Mouse (Mus musculus) stomach, embryonic 16.5 days (tissue): Measurements from ENCODE around the gene Srek1ip1. TPM values are rescaled to one million over a fixed set of nuclear protein-coding genes. Genes with fewer than 3 reads are reported as not detected.

ENCODE experiments used
- ATAC-seq: fragments of 200-750 bp; cut with Nextera tagmentation; 2 replicates; pipeline ENCODE4 v1.8.0; 2017; ENCODE audit warnings: moderate number of reproducible peaks, moderate TSS enrichment; ENCODE audit not compliant: insufficient read depth, low FRiP score
- H3K27ac ChIP-seq: fragments of 300-500 bp; sonication (generic); 2 replicates; pipeline ENCODE4 v1.5.1; 2014; ENCODE audit warnings: low read length
- H3K27me3 ChIP-seq: fragments of 300-500 bp; sonication (generic); 2 replicates; pipeline ENCODE4 v1.6.1; 2014; ENCODE audit warnings: low read length, control low read depth, mixed read lengths; ENCODE audit not compliant: control insufficient read depth, insufficient read depth
- H3K36me3 ChIP-seq: fragments of 300-500 bp; sonication (generic); 2 replicates; pipeline ENCODE4 v1.6.1; 2014; ENCODE audit warnings: low read length; ENCODE audit not compliant: control insufficient read depth, insufficient read depth
- H3K4me1 ChIP-seq: fragments of 300-500 bp; sonication (generic); 2 replicates; pipeline ENCODE4 v1.6.1; 2014; ENCODE audit warnings: low read length, control low read depth, mixed read lengths; ENCODE audit not compliant: control insufficient read depth, insufficient read depth
- H3K4me2 ChIP-seq: fragments of 300-500 bp; sonication (generic); 2 replicates; pipeline ENCODE4 v1.6.1; 2014; ENCODE audit warnings: low read depth, low read length, mixed read lengths
- H3K4me3 ChIP-seq: fragments of 300-500 bp; sonication (generic); replicated peaks from 2 replicates; pipeline ENCODE4 v1.5.1; 2014; ENCODE audit warnings: mild to moderate bottlenecking, low read length
- H3K9ac ChIP-seq: fragments of 300-500 bp; sonication (generic); 2 replicates; pipeline ENCODE4 v1.6.1; 2014; ENCODE audit warnings: low read length
- H3K9me3 ChIP-seq: fragments of 300-500 bp; sonication (generic); replicated peaks from 2 replicates; pipeline ENCODE4 v1.6.1; 2016; ENCODE audit warnings: low read length, control low read depth; ENCODE audit not compliant: control insufficient read depth
- WGBS: fragments of 180-500 bp; shearing (Covaris S2); extraction: QIAGEN DNeasy Blood & Tissue Kit; methylation state at CpG from one replicate; pipeline ENCODE4 v1.1.7; 2014; 5-methylcytosine and 5-hydroxymethylcytosine counted together
- polyA plus RNA-seq: library from polyadenylated mRNA; unstranded; fragments of >200 nt; fragmentation: Nextera tagmentation; extraction: Ambion mirVana; gene quantifications from 2 replicates; pipeline ENCODE4 v1.2.1, GENCODE M21; 2015

The Srek1ip1 gene
- polyA plus RNA-seq, 1 experiment from 2014 or later, result 19.7 TPM

DNA sequence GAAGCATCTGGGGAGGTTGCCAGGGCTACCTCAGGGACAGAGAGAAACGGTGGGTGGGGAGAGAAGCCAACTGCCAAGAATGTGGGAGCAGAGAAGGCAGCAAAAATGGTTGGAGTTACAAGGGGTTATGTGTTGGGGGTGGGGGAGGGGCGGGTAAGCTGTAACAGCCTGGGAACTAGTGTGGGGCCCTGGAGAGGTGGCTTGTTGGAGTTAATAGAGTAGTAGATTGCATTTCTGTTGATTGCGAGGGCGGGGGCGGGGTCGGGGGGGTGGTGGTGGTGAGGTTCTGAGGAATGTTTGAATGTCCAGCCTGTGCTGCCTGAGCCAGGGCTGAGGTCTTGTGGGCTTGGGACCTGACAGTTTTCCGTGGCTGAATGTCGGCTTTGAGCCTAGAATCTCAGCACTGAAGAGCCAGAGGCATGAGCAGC is 30.1 kb downstream of the Srek1ip1 start:
- Histone ChIP-seq H3K27me3 (no peaks in the 10 kb centered on the region), H3K9me3 (no peaks in the 10 kb centered on the region), H3K4me1 (peaks cover 5% of the 10 kb centered on the region), H3K27ac (no peak overlapping the region), H3K4me2 (no peak overlapping the region), H3K36me3 (peaks cover 5% of the 10 kb centered on the region; the same call in 1 of the 2 replicates), H3K4me3 (no peak overlapping the region), H3K9ac (no peak overlapping the region)
- no peak for ATAC-seq
- 30% methylated on average over 8 of the region's 8 CpGs for WGBS

- H3K4me3 ChIP-seq, result no peak overlapping the region
- ATAC-seq, result no peak
- H3K27me3 ChIP-seq, result no peaks in the 10 kb centered on the region
- no peaks in the 10 kb centered on the region for H3K4me1 ChIP-seq
- H3K4me2 ChIP-seq, result no peak overlapping the region
- H3K27ac ChIP-seq, result no peak overlapping the region
- peaks cover 17% of the 10 kb centered on the region for H3K36me3 ChIP-seq
- no peak overlapping the region for H3K9ac ChIP-seq
- H3K9me3 ChIP-seq, result no peaks in the 10 kb centered on the region; the same call in 1 of the 2 replicates
- 75% methylated on average over 2 of the region's 2 CpGs for WGBS
Measured at GRCm38 (mm10) chr13:104825470-104825869, 33.2 kb downstream of the Srek1ip1 start.

DNA sequence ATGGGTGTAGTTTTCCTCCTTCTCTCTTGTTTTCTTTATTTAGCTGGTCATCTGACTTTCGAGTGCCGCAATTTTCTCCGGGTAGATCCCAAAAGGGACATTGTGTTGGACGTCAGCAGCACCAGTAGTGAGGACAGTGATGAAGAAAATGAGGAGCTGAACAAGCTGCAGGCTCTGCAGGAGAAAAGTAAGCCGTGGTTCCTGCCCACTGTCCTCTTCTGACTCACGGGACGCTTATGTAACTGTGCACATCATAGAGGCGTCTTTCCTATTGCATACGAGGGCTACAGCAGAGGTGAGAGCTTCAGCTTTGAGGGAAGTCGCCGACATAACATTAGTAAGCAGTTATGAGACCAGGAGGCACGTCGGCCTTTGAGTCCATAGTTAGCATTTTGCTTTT is 40.5 kb downstream of the Srek1ip1 start:
- WGBS, result 94% methylated on average over 13 of the region's 13 CpGs
- ATAC-seq, result no peak
- no peaks in the 10 kb centered on the region for H3K27me3 ChIP-seq
- no peaks in the 10 kb centered on the region for H3K4me1 ChIP-seq
- H3K36me3 ChIP-seq, result peaks cover 17% of the 10 kb centered on the region
- H3K4me2 ChIP-seq, result no peak overlapping the region
- no peaks in the 10 kb centered on the region; the same call in 1 of the 2 replicates for H3K9me3 ChIP-seq
- H3K4me3 ChIP-seq, result no peak overlapping the region
- no peak overlapping the region for H3K27ac ChIP-seq
- no peak overlapping the region for H3K9ac ChIP-seq

DNA sequence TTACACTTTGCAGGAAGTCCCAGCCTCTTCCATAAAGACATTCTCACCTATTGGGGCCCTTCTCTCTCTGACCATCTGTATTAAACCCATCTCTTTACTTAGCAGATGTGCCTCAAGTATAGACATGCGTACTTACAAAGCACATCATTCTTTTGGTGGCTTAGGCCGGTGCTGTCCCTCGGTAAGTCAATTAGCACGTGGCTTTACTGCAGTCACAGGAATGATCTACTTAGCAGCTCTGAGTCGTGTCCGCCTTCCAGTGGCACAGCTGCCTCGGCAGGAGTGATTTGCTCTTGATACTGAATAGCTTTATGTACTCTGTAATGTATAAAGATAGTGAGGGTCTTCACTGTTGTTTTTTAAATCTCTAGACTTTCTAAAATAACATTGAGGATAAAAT is 45.3 kb downstream of the Srek1ip1 start:
- H3K27me3 ChIP-seq, result no peaks in the 10 kb centered on the region
- no peak overlapping the region for H3K4me3 ChIP-seq
- no peak overlapping the region for H3K4me2 ChIP-seq
- 73% methylated on average over 7 of the region's 7 CpGs for WGBS
- no peak overlapping the region for H3K27ac ChIP-seq
- H3K36me3 ChIP-seq, result peaks cover 11% of the 10 kb centered on the region; the same call in 1 of the 2 replicates
- no peaks in the 10 kb centered on the region for H3K4me1 ChIP-seq
- no peaks in the 10 kb centered on the region for H3K9me3 ChIP-seq
- H3K9ac ChIP-seq, result no peak overlapping the region
- no peak for ATAC-seq

DNA sequence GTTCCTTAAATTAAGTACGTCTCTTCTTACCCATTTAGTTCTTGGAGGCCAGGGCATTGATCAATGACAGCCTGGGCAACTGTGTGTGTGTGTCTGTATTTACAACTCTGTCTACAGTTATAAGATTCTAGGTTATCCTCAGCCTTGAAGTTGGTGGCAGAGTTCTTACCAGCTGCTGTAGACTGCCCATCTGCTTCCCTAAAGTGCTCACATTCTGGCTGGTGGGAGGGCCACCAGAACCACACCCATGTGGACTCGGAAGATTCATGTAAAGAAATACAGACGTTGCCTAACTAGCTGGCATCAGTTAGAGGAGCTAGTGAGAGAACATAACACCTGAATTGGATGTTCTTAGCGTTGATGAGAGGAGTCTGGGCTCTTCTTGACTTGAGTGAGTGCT is 49.7 kb downstream of the Srek1ip1 start:
- H3K27me3 ChIP-seq, result no peaks in the 10 kb centered on the region
- no peak overlapping the region for H3K9ac ChIP-seq
- no peak overlapping the region for H3K4me3 ChIP-seq
- no peak for ATAC-seq
- H3K4me2 ChIP-seq, result no peak overlapping the region
- no peak overlapping the region for H3K27ac ChIP-seq
- H3K9me3 ChIP-seq, result no peaks in the 10 kb centered on the region
- 47% methylated on average over 4 of the region's 4 CpGs for WGBS
- H3K4me1 ChIP-seq, result no peaks in the 10 kb centered on the region
- peaks cover 7% of the 10 kb centered on the region; the same call in 1 of the 2 replicates for H3K36me3 ChIP-seq

DNA sequence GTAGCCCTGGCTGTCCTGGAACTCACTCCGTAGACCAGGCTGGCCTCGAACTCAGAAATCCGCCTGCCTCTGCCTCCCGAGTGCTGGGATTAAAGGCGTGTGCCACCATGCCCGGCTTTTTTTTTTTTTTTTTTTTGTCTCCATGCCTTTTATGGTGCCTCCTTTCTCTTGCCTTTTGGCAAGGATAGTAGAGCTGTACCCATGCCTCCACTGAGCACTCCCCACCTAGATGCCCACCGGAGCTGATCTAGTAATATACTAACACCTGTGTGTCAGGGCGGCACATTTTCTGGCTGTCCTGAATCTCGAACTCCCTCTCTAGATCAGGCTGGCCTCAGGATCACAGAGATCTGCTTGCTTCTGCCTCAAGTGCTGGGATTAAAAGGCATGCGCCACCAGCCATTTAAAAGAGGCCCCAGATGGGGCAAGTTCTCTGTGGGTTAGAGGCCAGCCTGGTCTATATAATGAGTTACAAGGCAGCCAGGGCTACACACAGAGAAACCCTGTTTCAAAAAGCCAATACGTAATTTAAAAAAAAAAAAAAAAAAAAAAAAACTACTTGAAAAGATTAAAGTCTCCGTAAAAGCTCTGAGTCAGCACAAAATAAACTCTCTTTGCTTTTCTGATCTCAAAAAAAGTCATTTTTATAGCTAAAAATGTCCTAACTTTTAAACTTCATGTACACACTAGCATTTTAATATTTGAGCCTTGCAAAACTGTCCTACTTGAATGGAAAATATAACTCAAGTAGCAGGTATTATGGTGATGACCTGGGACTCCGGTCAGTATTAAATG is 51.2 kb downstream of the Srek1ip1 start:
- no peaks in the 10 kb centered on the region for H3K4me1 ChIP-seq
- H3K9ac ChIP-seq, result no peak overlapping the region
- no peak overlapping the region for H3K4me3 ChIP-seq
- H3K4me2 ChIP-seq, result no peak overlapping the region
- ATAC-seq, result no peak
- no peaks in the 10 kb centered on the region for H3K27me3 ChIP-seq
- H3K9me3 ChIP-seq, result no peaks in the 10 kb centered on the region
- H3K36me3 ChIP-seq, result peaks cover 3% of the 10 kb centered on the region; the same call in 1 of the 2 replicates
- 90% methylated on average over 7 of the region's 13 CpGs for WGBS
- H3K27ac ChIP-seq, result no peak overlapping the region

GRCm38 (mm10) chr13:104853645-104854044 is 61.4 kb downstream of the Srek1ip1 start:
- H3K27me3 ChIP-seq, result no peaks in the 10 kb centered on the region
- H3K27ac ChIP-seq, result no peak overlapping the region
- no peaks in the 10 kb centered on the region for H3K36me3 ChIP-seq
- 76% methylated on average over 2 of the region's 2 CpGs for WGBS
- H3K4me2 ChIP-seq, result no peak overlapping the region
- H3K9ac ChIP-seq, result no peak overlapping the region
- H3K4me1 ChIP-seq, result no peaks in the 10 kb centered on the region
- no peaks in the 10 kb centered on the region for H3K9me3 ChIP-seq
- ATAC-seq, result no peak
- no peak overlapping the region for H3K4me3 ChIP-seq

DNA sequence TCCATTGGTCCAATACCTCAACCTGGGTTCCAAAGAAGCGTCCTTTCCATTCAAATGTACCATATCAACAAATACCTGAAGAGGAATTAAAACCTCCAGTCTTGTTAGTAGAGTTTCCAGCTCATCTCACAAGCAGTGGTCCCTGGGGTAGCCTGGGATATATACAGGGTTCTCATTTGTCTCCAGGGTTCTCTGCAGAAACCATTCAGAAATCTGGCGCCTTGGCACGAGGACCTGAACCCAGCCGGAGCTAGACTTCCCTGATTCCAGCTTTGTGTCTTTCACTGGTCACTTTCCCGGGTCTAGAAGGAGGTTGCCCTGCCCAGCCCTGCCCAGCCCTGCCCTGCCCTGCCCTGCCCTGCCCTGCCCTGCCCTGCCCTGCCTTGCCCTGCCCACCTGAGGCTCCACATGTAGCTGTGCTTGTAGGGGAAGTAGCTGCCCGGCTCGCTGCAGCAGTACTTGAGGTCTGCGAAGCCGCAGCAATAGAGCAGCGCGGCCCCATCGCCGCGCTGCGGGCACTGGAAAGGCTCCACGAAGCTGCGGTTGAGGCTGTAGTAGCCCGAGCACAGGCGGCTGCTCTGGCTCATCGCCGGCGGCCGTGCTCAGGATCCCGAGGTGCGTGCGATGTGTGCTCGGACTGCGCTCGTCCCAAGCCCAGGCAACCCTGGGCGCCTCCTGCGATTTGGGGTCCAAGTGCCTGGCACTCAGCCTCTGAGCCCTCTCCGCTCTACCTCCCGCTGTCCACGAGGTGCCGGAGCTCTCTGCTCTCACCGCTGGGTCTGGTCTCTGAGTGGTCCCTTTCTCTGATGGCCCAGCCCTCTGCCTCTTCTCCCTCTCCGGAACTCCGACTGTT is 71.1 kb downstream of the Srek1ip1 start, which contains the start of gene Shisal2b:
Gene Shisal2b, minus strand, starts transcription at position 767 of the 853 bp plus-strand sequence.
- 0 out of 2 replicates have a peak, but pooled peaks cover 4% of the 10 kb centered on the region for H3K4me1 ChIP-seq
- H3K9ac ChIP-seq, result peak within 1 kb of the TSS; percentile 57
- peak within 1 kb of the TSS; percentile 86 for H3K4me2 ChIP-seq
- H3K4me3 ChIP-seq, result peak within 1 kb of the TSS; percentile 48
- H3K9me3 ChIP-seq, result no peaks in the 10 kb centered on the region
- ATAC-seq, result peak; percentile 83; the same call in 1 of the 2 replicates
- H3K27me3 ChIP-seq, result no peaks in the 10 kb centered on the region; the same call in 1 of the 2 replicates
- no peaks in the 10 kb centered on the region for H3K36me3 ChIP-seq
- 3% methylated on average over 38 of the region's 38 CpGs for WGBS
- no peak within 1 kb of the TSS for H3K27ac ChIP-seq

DNA sequence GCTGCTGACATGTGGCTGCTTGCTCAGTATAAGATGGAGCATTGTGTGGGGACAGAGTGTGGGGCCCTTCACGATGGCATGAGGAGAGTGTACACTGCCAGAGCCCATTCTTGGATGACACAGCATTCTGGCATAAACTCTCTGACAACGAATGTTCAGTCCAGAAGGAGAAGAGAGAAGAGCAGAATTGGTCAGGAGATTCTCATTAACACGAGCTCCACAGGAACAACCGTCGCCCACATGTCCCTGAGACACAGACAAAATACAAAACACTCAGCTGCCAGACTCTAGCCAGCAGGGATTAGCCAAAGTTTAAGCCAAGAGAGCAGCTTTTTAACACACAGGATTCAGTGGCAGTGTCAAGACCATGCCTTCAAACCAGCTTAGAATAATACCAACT is 74.4 kb downstream of the Srek1ip1 start:
- Histone ChIP-seq H3K27me3 (no peaks in the 10 kb centered on the region; the same call in 1 of the 2 replicates), H3K36me3 (no peaks in the 10 kb centered on the region), H3K27ac (no peak overlapping the region), H3K4me2 (no peak overlapping the region), H3K4me1 (0 out of 2 replicates have a peak, but pooled peaks cover 4% of the 10 kb centered on the region), H3K9me3 (no peaks in the 10 kb centered on the region), H3K4me3 (no peak overlapping the region), H3K9ac (no peak overlapping the region)
- no peak for ATAC-seq
- WGBS, result 82% methylated on average over 5 of the region's 5 CpGs
